Mouse (Mus musculus): ENCODE results near the gene Pprc1. TPM values are rescaled to one million over a fixed set of nuclear protein-coding genes. Genes with fewer than 3 reads are reported as not detected.

Gene Pprc1
- polyA plus RNA-seq, 1 experiment from 2014 or later: 28.5 TPM

- no peak for ATAC-seq (ENCODE audit: low FRiP score)
- Histone ChIP-seq H3K4me1 (no peaks in the 10 kb centered on the region), H3K4me3 (no peak overlapping the region), H3K9ac (no peak overlapping the region), H3K4me2 (replicated peaks) (no peak overlapping the region), H3K36me3 (no peaks in the 10 kb centered on the region), H3K27ac (no peak overlapping the region), H3K9me3 (replicated peaks) (no peaks in the 10 kb centered on the region), H3K27me3 (no peaks in the 10 kb centered on the region)
- 73% methylated on average over 2 of the region's 2 CpGs for WGBS
These were observed 59.5 kb downstream of the Pprc1 start for GRCm38 (mm10) chr19:46104187-46104557.

GRCm38 (mm10) chr19:46110214-46110613, 65.5 kb downstream of the Pprc1 start:
- Histone ChIP-seq H3K4me2 (replicated peaks) (no peak overlapping the region), H3K4me3 (no peak overlapping the region), H3K4me1 (no peaks in the 10 kb centered on the region), H3K36me3 (no peaks in the 10 kb centered on the region), H3K9me3 (replicated peaks) (no peaks in the 10 kb centered on the region), H3K27me3 (no peaks in the 10 kb centered on the region), H3K9ac (no peak overlapping the region), H3K27ac (no peak overlapping the region)
- WGBS: 71% methylated on average over 2 of the region's 2 CpGs
- ATAC-seq (ENCODE audit: low FRiP score): no peak

GRCm38 (mm10) chr19:46110781-46111180, 66.1 kb downstream of the Pprc1 start:
- Histone ChIP-seq H3K36me3 (no peaks in the 10 kb centered on the region), H3K4me1 (no peaks in the 10 kb centered on the region), H3K4me2 (replicated peaks) (no peak overlapping the region), H3K27ac (no peak overlapping the region), H3K9me3 (replicated peaks) (no peaks in the 10 kb centered on the region), H3K27me3 (no peaks in the 10 kb centered on the region), H3K4me3 (no peak overlapping the region), H3K9ac (no peak overlapping the region)
- WGBS: 87% methylated on average over 5 of the region's 5 CpGs
- no peak for ATAC-seq (ENCODE audit: low FRiP score)

GRCm38 (mm10) chr19:46114617-46115016, 69.9 kb downstream of the Pprc1 start:
- Histone ChIP-seq H3K9me3 (replicated peaks) (no peaks in the 10 kb centered on the region), H3K9ac (no peak overlapping the region), H3K4me1 (no peaks in the 10 kb centered on the region), H3K27me3 (no peaks in the 10 kb centered on the region), H3K27ac (no peak overlapping the region), H3K36me3 (no peaks in the 10 kb centered on the region), H3K4me2 (replicated peaks) (no peak overlapping the region), H3K4me3 (no peak overlapping the region)
- ATAC-seq (ENCODE audit: low FRiP score): no peak
- WGBS: 63% methylated on average over 4 of the region's 4 CpGs

GRCm38 (mm10) chr19:46119458-46119857, 74.8 kb downstream of the Pprc1 start:
- Histone ChIP-seq H3K36me3 (no peaks in the 10 kb centered on the region), H3K4me3 (no peak overlapping the region), H3K9me3 (replicated peaks) (no peaks in the 10 kb centered on the region), H3K9ac (no peak overlapping the region), H3K27ac (no peak overlapping the region), H3K4me2 (replicated peaks) (no peak overlapping the region), H3K27me3 (no peaks in the 10 kb centered on the region), H3K4me1 (no peaks in the 10 kb centered on the region)
- 89% methylated on average over 3 of the region's 3 CpGs for WGBS
- no peak for ATAC-seq (ENCODE audit: low FRiP score)

- H3K4me2 ChIP-seq (replicated peaks): no peak overlapping the region
- H3K27ac ChIP-seq: no peak overlapping the region
- no peak for ATAC-seq (ENCODE audit: low FRiP score)
- H3K9ac ChIP-seq: no peak overlapping the region
- no peaks in the 10 kb centered on the region for H3K27me3 ChIP-seq
- H3K36me3 ChIP-seq: no peaks in the 10 kb centered on the region
- H3K4me3 ChIP-seq: no peak overlapping the region
- no peaks in the 10 kb centered on the region for H3K4me1 ChIP-seq
- 77% methylated on average over 6 of the region's 6 CpGs for WGBS
- no peaks in the 10 kb centered on the region for H3K9me3 ChIP-seq (replicated peaks)
These were observed 76.2 kb downstream of the Pprc1 start for GRCm38 (mm10) chr19:46120872-46121271.

Other genes starting within 250 kb of the Pprc1 start
- gene Kcnip2, start 228.8 kb upstream of the Pprc1 start, polyA plus RNA-seq (2016; fragmentation: Nextera tagmentation; extraction: Ambion mirVana): 3.0 and 3.7 TPM in 2 replicates
- 21.3 and 24.2 TPM in 2 replicates for gene Armh3, start 46.4 kb upstream of the Pprc1 start, polyA plus RNA-seq (2016; fragmentation: Nextera tagmentation; extraction: Ambion mirVana)
- 4.8 and 5.1 TPM in 2 replicates for gene Hps6, start 41.4 kb upstream of the Pprc1 start, polyA plus RNA-seq (2016; fragmentation: Nextera tagmentation; extraction: Ambion mirVana)
- gene Ldb1, start 328 bp downstream of the Pprc1 start, polyA plus RNA-seq (2016; fragmentation: Nextera tagmentation; extraction: Ambion mirVana): 129 and 138 TPM in 2 replicates
- 84.9 and 88.7 TPM in 2 replicates for gene Nolc1, start 31.0 kb downstream of the Pprc1 start, polyA plus RNA-seq (2016; fragmentation: Nextera tagmentation; extraction: Ambion mirVana)
- 0.23 TPM in 1 of 2 replicates, not detected in the other for gene Elovl3, start 87.0 kb downstream of the Pprc1 start, polyA plus RNA-seq (2016; fragmentation: Nextera tagmentation; extraction: Ambion mirVana)
- gene Pitx3, start 103.4 kb downstream of the Pprc1 start, polyA plus RNA-seq (2016; fragmentation: Nextera tagmentation; extraction: Ambion mirVana): 0.90 and 3.5 TPM in 2 replicates
- 76.1 and 80.5 TPM in 2 replicates for gene Gbf1, start 107.6 kb downstream of the Pprc1 start, polyA plus RNA-seq (2016; fragmentation: Nextera tagmentation; extraction: Ambion mirVana)